8 mouse cellular contexts compared by ENCODE assay signal in genomic region chr9:58268384-58269313, GRCm38 (mm10). TPM values are rescaled to one million over a fixed set of nuclear protein-coding genes. Genes with fewer than 3 reads are reported as not detected.
DNase-seq lines count a peak whose midpoint lies in the region; ATAC-seq lines count a peak whose summit lies in the region.

No protein-coding gene starts in this region.

- peak; percentile 74 for ATAC-seq in megakaryocyte progenitor cell, adult 5-6 weeks (replicated peaks; ENCODE audit: poor library complexity)

- peak; percentile 58 for DNase-seq in gastrocnemius, adult 18-20 months (ENCODE audit: low spot score)
- no peak for DNase-seq in gastrocnemius, adult 8-10 months (ENCODE audit: low spot score in 2 of 2)
- peak; percentile 76 for DNase-seq in testis, postnatal 10 days (ENCODE audit: low spot score)
- DNase-seq in testis, postnatal 14 days (ENCODE audit: low spot score) = no peak
- DNase-seq in cerebellum, postnatal 36 days = peak; percentile 41 to 63
- DNase-seq in kidney, postnatal 14 days = peak; percentile 76
- DNase-seq in thymus, postnatal 0 days (ENCODE audit: low spot score) = peak; percentile 84

RNA-seq across cellular contexts. Expression of gene Stoml1, which starts 15.7 kb away (rescaled TPM):
- total RNA-seq in gastrocnemius, adult 18-20 months (2021) = 1 to 10 TPM; 6.8 to 7.3 TPM
- 10 to 100 TPM in 2 of 4 experiments, 1 to 10 TPM in 2; 8.6 to 10.8 (median 9.8) TPM for total RNA-seq in gastrocnemius, adult 8-10 months (2022)
- total RNA-seq in megakaryocyte progenitor cell, adult 5-6 weeks (2015) = 1.9 and 6.7 TPM in 2 replicates
- total RNA-seq in megakaryocyte progenitor cell, adult 5-6 weeks (2017) = 7.3 and 7.9 TPM in 2 replicates
- polyA plus RNA-seq in thymus, postnatal 0 days (2015; fragmentation: Nextera tagmentation; extraction: Ambion mirVana) = 48.3 and 55.1 TPM in 2 replicates

RNA-seq across cellular contexts. Expression of gene Pml, which starts 19.1 kb away (rescaled TPM):
- total RNA-seq in gastrocnemius, adult 18-20 months (2021) = 1 to 10 TPM; 3.2 to 4.7 TPM
- 1 to 10 TPM; 2.5 to 4.5 (median 3.1) TPM for total RNA-seq in gastrocnemius, adult 8-10 months (2022)
- total RNA-seq in megakaryocyte progenitor cell, adult 5-6 weeks (2015) = 32.6 and 41.2 TPM in 2 replicates
- 13.2 and 14.5 TPM in 2 replicates for total RNA-seq in megakaryocyte progenitor cell, adult 5-6 weeks (2017)
- polyA plus RNA-seq in thymus, postnatal 0 days (2015; fragmentation: Nextera tagmentation; extraction: Ambion mirVana) = 17.8 and 18.3 TPM in 2 replicates

RNA-seq across cellular contexts. Expression of gene Loxl1, which starts 44.3 kb away (rescaled TPM):
- total RNA-seq in gastrocnemius, adult 18-20 months (2021) = 10 to 100 TPM; 12.3 to 14.1 TPM
- 10 to 100 TPM in 2 of 4 experiments, 1 to 10 TPM in 2; 5.9 to 10.7 (median 8.9) TPM for total RNA-seq in gastrocnemius, adult 8-10 months (2022)
- total RNA-seq in megakaryocyte progenitor cell, adult 5-6 weeks (2015) = not detected in 2 replicates
- total RNA-seq in megakaryocyte progenitor cell, adult 5-6 weeks (2017) = not detected in 2 replicates
- polyA plus RNA-seq in thymus, postnatal 0 days (2015; fragmentation: Nextera tagmentation; extraction: Ambion mirVana) = 4.3 and 4.7 TPM in 2 replicates

Comparison
In these comparisons a context has a peak if more than half of its experiments do, and no peak if none do; other contexts are left out.
1. DNase-seq: peak in gastrocnemius, adult 18-20 months (single experiment), testis, postnatal 10 days (single experiment), cerebellum, postnatal 36 days (2 of 2), kidney, postnatal 14 days (single experiment) and thymus, postnatal 0 days (single experiment); none in gastrocnemius, adult 8-10 months (0 of 2) and testis, postnatal 14 days (single experiment).
2. RNA of gene Loxl1, which starts 44.3 kb away (total RNA-seq): 12.3 to 14.1 TPM in gastrocnemius, adult 18-20 months and 5.9 to 10.7 TPM in gastrocnemius, adult 8-10 months; not detected in megakaryocyte progenitor cell, adult 5-6 weeks; every median in the first group is over 4 times any median in the second.